Mouse (Mus musculus): ENCODE results near the gene Btg4. TPM values are rescaled to one million over a fixed set of nuclear protein-coding genes. Genes with fewer than 3 reads are reported as not detected.

The Btg4 gene
- total RNA-seq, 1 experiment from 2014 or later = not detected

- no peak for DNase-seq
Measured at GRCm38 (mm10) chr9:51167954-51168353, 107.3 kb downstream of the Btg4 start.

GRCm38 (mm10) chr9:51168698-51169097 is 108.0 kb downstream of the Btg4 start:
- no peak for DNase-seq

DNA sequence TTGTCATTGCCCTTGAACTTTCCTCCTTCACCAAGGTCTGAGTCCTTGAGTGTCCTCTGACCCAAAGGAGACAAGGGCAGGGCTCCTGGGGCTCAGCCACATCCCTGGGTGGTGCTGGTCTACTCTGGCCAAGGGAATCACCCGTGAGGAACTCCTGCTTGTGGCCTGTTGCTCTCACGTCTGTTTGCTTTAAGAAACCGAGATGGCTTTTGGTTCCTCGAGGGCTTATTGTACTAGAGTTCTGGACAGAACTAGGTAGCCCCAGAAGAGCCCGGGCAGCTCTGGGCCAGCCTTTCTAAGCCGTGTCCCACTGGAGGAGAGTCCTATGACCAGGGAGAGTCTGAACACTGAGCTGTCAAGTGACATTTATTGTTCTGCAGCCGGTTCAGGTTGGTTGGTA is 108.4 kb downstream of the Btg4 start:
- no peak for DNase-seq

Small RNA genes lying within 50 kb of the gene (microRNA-seq; reads per million reads assigned to microRNA genes)
- gene Mir34b (23.6 to 45.2 reads per million in 2 experiments), gene Mir34c (417 to 579 reads per million in 2 experiments)

Other genes with a start within 250 kb of the Btg4 start
- 32.3 and 34.4 TPM in 2 replicates for gene Ppp2r1b, start 215.6 kb upstream of the Btg4 start, total RNA-seq (2021)
- 137 and 141 TPM in 2 replicates for gene Sik2, start 51.8 kb upstream of the Btg4 start, total RNA-seq (2021)
- 8.2 and 8.6 TPM in 2 replicates for gene Layn, start 16.2 kb downstream of the Btg4 start, total RNA-seq (2021)
- not detected in 2 replicates for gene 4833427G06Rik, start 41.2 kb downstream of the Btg4 start, total RNA-seq (2021)
- not detected in 2 replicates for gene Gm32742, start 104.6 kb downstream of the Btg4 start, total RNA-seq (2021)
- gene Pou2af1, start 152.8 kb downstream of the Btg4 start, total RNA-seq (2021) = 1.6 and 7.5 TPM in 2 replicates
- 2.9 and 5.4 TPM in 2 replicates for gene Colca2, start 217.7 kb downstream of the Btg4 start, total RNA-seq (2021)